Mouse (Mus musculus): ENCODE data around the gene Ccnt2. TPM values are rescaled to one million over a fixed set of nuclear protein-coding genes. Genes with fewer than 3 reads are reported as not detected.

Ccnt2 gene
- 28.1 TPM for polyA plus RNA-seq (2014; fragmentation: Illumina TruSeq; extraction: RNeasy Lipid Tissue Mini Kit (QIAGEN cat#74804); ENCODE audit: low read depth, low replicate concordance)

DNA sequence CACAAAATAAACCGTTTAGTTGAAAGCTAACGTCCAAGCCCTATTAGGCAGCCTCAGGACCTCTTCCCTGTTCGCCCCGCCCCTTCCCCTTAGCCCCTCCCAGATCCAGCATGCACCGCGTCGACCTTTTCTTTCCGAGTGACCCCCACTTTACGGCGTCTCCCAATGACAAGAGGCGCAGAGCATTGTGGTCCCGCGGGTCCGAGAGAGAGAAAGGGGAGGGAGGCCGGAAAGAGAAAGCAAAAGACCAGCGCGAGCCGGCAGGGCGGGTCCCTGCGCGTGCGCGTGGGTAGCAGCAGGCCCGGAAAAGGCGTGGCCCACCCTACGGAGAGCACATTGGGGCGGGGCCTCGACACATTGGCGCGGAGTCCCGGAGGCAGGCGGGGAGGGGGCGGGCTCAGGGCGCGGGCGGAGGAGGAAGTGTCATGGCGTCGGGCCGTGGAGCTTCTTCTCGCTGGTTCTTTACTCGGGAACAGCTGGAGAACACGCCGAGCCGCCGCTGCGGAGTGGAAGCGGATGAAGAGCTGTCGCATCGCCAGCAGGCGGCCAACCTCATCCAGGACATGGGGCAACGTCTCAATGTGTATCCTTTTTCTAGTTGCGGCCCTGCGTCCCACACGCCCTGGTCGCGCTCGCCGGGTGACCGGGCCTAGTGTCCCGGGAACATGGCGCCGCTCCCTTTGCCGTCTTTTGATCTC is at the start of gene Ccnt2:
Gene Ccnt2, plus strand, starts transcription at position 362 of the 698 bp plus-strand sequence.

GRCm38 (mm10) chr1:127729096-127729495 is 44.9 kb upstream of the Ccnt2 start, which contains the start of gene Acmsd:
Acmsd (plus strand) TSS chr1:127729413.

GRCm38 (mm10) chr1:127854486-127855222 is 80.7 kb downstream of the Ccnt2 start, which contains the start of gene Map3k19:
Map3k19 (minus strand) TSS chr1:127855031.

Other genes starting within 250 kb of the Ccnt2 start
- gene Tmem163, start 94.6 kb upstream of the Ccnt2 start, polyA plus RNA-seq (2014; fragmentation: Illumina TruSeq; extraction: RNeasy Lipid Tissue Mini Kit (QIAGEN cat#74804); ENCODE audit: low read depth, low replicate concordance) = 26.2 TPM
- gene Acmsd, start 44.8 kb upstream of the Ccnt2 start, polyA plus RNA-seq (2014; fragmentation: Illumina TruSeq; extraction: RNeasy Lipid Tissue Mini Kit (QIAGEN cat#74804); ENCODE audit: low read depth, low replicate concordance) = not detected
- gene Map3k19, start 80.9 kb downstream of the Ccnt2 start, polyA plus RNA-seq (2014; fragmentation: Illumina TruSeq; extraction: RNeasy Lipid Tissue Mini Kit (QIAGEN cat#74804); ENCODE audit: low read depth, low replicate concordance) = not detected
- gene Rab3gap1, start 94.6 kb downstream of the Ccnt2 start, polyA plus RNA-seq (2014; fragmentation: Illumina TruSeq; extraction: RNeasy Lipid Tissue Mini Kit (QIAGEN cat#74804); ENCODE audit: low read depth, low replicate concordance) = 33.3 TPM